Mouse (Mus musculus) monocyte, adult 5-6 weeks (primary cell): Measurements from ENCODE around the gene Farsa. TPM values are rescaled to one million over a fixed set of nuclear protein-coding genes. Genes with fewer than 3 reads are reported as not detected.
"Not testable (repeated sequence)": the region's sequence is repeated elsewhere in the genome, so short reads cannot be mapped to it uniquely, and the experiment has no call there.

Experiments
- ATAC-seq: fragments of 153-309, 156-312 bp; replicated peaks from 2 replicates; pipeline ENCODE4 v1.8.0; 2017; ENCODE audit warnings: mild to moderate bottlenecking; ENCODE audit not compliant: low TSS enrichment, insufficient number of reproducible peaks, severe bottlenecking, poor library complexity, low FRiP score
- total RNA-seq: library from RNA; stranded (forward); fragments of 200-1000, 200-491, 200-594 nt; gene quantifications from 3 replicates; pipeline ENCODE4 v1.2.3, GENCODE M21; 2017

Gene Farsa
- 32.5 to 56.1 TPM (median 35.3 TPM) in 3 replicates for total RNA-seq

DNA sequence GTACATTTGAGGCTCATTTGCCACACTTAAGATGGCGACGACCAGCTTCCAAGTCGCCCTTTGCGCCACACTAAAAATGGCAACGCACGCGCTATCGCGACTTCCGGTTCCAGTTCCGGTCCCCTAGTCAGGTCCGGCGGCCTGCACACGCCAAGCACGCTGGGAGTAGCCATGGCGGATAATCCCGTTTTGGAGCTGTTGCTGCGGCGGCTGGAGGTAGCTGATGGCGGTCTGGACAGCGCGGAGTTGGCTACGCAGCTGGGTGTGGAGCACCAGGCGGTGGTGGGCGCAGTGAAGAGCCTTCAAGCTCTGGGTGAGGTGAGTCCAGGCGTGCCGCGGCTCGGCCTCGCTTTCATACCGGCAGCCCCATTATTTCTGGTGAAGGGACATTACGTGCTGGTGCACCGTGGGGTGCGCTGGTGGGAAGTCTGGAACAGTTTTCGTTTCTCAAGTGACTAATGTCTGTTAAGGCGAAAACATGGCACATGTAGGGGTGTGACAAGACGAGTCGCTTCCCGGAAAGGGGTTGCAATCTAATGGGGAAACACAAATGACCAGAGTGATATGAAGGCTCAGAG lies at the start of gene Farsa:
Farsa (plus strand) TSS at position 126 of the 578 bp plus-strand sequence.
- peak; percentile 98 for ATAC-seq

DNA sequence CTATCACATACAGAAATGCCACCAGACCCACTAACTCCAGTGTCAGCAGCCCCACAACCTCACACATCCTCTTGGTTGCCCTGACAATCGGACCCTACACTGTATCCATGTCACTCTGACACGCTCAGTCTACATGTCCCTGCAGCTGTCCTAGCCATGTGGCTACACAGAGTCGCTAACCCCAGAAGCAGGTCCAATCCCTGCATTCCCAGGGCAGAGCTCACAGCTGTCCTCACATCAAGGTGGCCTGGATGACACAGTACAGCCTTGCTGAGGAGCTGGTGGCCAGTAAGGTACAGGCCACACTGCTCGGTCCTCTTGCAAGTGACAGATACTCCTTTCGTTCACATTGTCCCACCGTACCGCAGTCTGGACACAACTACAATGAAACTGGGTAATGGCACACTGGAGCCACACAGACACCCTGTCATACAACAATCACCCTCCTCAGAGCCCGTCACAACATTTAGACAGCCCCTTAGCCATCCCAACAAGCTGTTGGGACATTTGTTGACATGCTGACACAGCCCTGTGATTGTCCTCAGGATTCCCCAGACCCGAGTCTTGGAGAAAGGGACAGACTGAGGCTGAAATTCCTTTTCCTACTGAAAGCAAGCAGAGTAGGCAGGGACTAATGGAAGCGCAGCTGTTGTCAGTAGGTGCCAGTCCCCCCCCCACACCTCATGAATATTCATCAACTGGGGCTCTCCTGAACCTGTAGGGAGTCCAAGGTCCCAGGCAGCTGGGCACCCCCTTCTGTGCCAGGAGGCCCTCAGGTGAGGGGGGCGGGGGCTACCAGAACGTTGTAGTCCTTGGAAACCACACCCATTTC lies 47.5 kb upstream of the Farsa start:
- no peak for ATAC-seq

DNA sequence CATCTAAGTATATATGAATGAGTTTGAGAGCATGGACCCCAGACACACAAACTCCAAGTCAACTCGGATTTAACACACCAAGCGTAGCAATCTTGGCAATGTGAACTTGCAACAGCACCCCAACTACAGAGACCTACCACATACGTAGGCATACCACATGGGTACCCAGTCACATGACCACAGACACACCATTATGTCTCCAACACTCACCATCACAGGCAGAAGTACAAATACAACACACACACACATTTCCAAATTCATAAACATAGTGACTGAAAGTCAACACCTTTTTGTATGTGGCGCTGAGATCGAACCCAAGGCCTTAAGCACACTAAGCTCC lies 46.9 kb upstream of the Farsa start:
- no peak for ATAC-seq

DNA sequence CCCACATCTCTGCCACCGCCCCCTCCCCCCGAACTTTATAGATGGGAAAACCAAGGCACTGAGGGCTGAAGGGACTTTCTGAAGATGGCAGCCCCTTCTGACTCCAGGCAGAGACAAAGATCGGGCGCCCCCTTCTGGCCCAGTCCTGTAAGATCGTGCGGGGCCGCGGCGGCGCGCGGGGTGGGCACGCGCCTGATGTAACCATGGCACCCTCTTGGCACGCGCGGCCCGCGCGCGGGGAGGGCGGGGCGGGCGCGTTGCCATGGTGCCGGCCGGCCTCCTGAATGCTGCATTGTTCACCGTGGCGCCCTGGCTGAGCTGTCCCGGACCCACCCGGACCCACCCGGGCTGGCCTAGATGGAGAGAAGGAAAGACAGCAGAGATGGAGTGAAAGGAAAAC lies 45.9 kb upstream of the Farsa start:
- peak; percentile 57 for ATAC-seq

DNA sequence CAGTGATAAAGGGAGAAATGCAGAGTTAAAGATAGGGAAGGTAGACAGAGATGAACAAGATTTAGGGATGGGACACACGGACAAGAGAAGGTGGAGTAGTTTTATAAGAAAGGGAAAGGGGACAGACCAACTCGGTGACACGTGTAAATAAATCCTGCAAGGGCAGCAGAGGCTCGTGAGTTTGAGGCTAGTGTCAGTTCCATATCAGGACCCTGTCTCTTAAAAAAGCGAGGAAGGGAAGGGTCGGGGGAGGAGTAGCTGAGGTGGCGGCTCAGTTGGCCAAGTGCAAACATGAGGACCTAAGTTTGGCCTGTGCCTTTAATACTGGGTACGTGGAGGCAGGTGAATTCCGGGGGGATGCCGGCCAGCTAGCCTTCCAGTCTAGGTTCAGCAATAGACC lies 45.5 kb upstream of the Farsa start:
- no peak for ATAC-seq

DNA sequence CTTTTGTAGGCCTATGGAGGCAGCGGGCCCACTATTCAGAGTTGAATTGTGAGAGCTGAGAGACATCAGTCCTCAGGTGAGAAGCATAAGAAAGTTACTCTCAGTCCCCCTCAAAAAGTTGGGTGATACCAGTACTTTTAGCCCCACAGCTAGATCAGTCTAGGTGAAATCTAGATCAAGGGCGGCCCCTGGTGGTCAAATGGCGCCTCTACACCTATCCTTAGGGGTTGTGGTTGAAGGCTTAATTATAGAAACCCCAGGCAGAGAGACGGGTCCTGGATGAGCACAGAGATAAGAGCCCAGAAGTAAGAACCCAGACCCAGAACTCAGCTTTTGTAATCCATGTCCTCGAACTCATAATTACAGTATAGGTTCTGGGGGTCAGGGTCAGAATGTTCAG lies 43.7 kb upstream of the Farsa start:
- ATAC-seq: peak; percentile 46

DNA sequence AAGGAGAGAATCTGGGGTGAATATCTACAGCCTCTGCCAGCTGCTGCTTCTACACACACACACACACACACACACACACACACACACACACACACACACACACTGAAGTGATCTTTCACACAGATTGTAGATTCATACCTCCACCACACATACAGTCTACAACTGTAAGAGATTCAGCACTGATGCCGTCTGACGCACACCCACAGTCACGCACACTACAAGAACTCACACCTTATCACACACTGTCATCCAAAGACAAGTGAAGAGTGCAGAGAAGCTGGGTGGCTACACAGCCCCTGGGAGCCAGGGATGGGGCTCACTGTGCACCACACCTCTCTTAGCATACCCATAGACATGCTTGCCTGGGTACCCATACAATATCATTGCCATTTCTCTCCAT lies 43.0 kb upstream of the Farsa start:
- ATAC-seq: no peak

DNA sequence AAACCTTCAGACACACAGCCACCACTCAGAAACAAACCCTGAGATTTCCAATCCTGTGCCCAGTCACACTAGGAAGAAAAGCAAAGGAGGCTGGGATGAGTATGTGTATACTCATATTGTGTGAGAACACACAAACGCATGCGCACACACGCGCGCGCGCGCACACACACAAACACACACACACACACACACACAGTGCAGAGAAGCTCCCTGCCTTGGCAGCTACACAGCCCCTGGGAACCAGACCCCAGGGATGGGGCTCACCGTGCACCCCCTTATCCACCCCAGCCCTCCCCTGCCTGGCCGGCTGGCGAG lies 42.6 kb upstream of the Farsa start:
- ATAC-seq: no peak

DNA sequence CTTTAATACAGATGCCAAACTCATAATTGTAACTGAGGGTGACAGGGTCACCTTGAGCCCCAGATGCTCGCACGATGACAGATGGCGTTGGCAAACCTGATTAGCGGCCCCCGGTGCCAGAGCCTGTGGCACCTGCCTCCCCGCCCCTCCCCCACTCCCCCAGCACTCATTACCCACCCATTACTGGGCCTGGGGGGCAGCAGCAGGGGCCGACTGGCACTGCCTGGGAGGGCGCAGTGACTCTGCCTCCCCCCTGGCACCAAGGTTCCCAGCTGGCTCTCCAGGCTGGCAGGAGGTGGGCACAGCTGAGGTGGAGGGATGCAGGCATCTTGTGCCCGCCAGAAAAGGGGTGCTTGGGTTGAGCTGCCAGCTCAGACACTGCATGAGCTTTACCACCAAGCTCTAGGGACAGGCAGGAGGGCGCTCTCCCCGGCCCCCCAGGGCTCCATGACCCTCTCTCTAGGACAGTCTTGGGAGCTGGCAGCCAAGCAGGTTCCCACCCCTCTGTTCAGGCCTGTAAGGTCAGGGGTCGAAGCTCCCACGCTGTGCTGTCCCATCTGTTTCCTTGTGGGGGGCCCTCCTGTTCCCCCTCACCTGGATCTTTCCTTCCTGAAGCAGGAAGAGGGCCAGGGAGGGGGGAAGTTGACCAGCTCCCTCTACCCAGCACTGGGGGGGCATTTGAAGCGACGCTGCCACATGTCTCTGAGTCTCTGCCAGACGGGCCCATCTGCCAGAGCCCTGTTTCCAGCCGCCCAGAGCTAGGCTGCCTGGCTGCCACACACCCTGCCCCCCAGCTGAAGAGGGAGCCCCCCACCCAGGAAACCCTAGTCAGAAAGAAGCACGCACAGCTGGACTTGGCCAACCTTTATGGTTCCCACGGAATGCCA lies 42.0 kb upstream of the Farsa start:
- no peak for ATAC-seq

DNA sequence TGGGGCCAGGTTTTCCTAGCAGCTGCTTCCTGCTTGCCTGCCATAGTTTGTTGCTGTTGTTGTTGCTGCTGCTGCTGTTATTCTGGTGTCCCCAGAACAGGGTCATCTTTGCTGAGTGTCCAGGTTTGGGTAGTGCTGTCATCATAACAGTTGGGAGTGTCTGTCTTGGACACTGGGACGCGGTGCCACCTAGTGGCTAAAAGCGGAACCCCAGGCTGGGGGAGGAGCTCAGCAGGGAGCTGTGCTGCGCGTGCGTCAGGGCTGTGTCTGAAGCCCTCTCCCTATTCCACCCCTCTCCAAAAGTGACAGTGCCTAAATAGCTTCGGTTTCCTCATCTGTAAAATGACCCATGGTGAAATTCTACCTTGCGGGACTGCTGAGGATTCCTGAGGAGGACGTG lies 41.2 kb upstream of the Farsa start:
- peak; percentile 87 for ATAC-seq

DNA sequence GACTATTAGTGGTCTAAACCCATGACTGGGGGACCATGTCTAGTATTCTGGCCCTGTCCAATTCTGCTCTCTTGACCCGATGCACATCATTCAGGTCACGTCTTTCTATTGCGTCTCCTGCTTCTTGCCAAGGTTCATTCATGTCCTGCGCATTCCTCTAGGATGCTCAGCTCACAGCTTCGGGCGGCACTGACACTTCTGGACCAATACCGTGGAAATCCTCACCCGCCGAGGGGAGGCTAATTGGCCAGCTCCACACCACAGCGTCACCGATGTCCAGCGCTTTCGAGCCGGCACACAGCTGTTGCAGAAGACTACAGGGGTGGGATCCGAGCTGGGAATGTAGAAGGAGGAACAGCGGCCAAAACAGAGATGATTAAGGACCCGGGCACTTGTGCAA lies 40.7 kb upstream of the Farsa start:
- no peak for ATAC-seq

DNA sequence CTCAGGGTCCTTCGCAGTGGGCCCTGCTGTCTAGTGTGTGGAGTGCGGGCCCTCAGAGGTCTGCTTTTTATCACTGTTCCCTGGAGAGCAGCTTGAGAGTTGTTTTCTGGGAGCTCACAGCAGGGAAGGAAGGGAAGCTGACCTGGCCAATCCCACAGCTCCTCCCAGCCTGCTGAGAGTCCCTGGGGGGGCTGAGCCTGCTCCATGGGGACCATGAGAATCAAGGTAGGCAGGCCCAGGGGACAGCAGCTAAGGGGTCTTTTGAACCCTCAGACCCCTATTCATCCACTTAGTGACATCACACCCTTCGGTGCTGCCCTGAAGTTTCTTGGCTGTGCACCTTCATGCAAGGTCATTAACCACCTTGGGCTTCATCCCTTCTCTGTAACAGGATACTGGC lies 34.1 kb upstream of the Farsa start, which contains the start of gene Dand5:
Dand5 (minus strand) TSS at position 101 of the 400 bp plus-strand sequence.
- ATAC-seq: no peak

DNA sequence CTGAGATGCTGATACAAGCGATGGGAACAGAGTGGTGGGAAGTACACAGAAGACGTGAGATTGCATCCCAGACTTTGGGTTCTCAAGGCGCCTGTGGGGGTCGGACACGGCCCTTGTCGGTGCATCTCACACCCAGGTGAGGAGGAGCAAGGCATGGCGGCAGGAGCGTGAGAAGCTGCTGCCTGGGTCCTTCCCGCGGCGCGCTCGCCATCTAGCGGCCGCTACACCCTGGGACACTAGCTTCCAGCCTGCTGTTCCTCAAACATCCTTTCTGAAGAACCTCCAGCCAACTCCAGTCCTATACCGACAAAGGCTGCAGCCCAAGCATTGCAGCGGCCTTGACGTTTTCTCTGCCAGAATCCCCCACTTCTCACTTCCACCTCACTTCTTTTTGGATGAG lies 33.1 kb upstream of the Farsa start:
- ATAC-seq: peak; percentile 72

DNA sequence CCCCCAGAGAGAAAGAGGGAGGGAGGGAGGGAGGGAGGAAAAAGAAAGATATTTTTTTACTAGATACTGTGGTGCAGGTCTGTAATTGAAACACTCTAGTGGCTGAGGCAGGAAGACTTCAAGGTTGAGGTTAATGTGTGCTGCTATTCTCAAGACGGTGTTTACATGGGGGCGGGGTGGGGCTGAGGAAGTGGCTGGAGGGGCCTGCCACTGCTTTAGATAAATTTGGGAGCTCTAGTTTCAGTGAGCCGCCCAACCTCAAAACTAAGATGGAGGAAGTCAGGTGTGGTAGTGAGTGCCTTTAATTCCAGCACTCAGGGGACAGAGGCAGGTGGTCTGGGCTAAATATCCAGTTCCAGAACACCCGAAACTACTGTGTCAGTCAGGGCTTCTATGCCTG lies 31.2 kb upstream of the Farsa start:
- no peak for ATAC-seq

DNA sequence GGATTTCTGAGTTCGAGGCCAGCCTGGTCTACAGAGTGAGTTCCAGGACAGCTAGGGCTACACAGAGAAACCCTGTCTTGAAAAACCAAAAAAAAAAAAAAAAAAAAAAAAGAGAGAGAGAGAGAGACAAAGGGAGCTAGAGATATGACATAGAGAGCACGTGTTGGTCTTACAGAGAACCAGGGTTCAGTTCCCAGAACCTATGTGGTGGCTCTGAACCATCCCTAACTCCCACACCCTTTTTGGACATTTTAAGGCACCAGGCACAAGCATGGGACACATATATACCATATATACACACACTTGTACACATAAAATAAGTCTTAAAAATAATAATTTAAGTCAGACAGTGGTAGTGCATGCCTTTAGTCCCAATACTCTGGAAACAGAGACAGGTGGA lies 30.3 kb upstream of the Farsa start:
- not testable (repeated sequence) for ATAC-seq

DNA sequence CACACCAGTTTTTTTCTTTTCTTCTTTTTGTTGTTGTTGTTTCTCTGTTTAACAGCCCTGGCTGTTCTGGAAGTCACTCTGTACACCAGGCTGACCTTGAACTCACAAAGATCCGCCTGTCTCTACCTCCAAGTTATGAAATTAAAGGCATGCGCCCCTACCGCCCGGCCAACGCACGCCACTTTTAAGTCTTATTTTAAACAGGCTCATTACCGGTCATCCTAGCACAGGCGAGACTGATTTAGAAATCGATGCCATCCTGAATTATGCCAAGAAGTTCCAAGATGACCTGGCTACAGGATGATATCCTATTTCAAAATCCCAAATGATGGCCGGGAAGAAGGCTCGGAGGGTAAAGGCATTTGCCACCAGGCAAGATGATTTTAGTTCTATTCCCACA lies 25.3 kb upstream of the Farsa start, which contains the start of gene Gadd45gip1:
Gadd45gip1 (plus strand) TSS at position 33 of the 400 bp plus-strand sequence.
- ATAC-seq: peak; percentile 84

DNA sequence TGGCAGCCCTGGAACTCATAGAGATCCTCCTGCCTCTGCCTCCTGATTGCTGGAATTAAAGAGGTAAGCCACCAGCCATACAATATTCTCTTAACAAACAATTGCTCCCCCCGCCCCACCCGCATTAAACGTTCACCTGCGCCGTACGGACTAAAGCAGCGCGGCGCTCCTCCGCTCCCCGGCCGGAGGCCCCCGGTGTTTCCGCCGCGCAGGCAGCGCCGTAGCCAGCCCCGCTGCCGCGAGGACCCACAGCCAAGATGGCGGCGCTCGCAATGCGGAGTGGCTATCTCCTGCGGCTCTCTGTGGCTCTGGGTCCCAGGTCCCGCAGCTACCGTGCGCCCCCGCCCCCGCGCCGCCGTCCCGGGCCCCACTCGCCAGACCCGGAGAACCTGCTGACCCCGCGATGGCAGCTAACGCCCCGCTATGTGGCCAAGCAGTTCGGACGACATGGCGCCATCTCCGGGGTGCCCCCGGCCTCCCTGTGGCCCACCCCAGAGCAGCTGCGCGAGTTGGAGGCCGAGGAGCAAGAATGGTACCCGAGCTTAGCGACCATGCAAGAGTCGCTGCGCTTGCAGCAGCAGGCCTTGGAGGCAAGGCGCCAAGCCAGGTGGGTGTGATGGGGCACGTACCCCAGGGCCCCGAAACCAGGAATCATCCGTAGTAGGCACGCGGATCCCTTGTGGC lies 24.6 kb upstream of the Farsa start:
- ATAC-seq: peak; percentile 61

DNA sequence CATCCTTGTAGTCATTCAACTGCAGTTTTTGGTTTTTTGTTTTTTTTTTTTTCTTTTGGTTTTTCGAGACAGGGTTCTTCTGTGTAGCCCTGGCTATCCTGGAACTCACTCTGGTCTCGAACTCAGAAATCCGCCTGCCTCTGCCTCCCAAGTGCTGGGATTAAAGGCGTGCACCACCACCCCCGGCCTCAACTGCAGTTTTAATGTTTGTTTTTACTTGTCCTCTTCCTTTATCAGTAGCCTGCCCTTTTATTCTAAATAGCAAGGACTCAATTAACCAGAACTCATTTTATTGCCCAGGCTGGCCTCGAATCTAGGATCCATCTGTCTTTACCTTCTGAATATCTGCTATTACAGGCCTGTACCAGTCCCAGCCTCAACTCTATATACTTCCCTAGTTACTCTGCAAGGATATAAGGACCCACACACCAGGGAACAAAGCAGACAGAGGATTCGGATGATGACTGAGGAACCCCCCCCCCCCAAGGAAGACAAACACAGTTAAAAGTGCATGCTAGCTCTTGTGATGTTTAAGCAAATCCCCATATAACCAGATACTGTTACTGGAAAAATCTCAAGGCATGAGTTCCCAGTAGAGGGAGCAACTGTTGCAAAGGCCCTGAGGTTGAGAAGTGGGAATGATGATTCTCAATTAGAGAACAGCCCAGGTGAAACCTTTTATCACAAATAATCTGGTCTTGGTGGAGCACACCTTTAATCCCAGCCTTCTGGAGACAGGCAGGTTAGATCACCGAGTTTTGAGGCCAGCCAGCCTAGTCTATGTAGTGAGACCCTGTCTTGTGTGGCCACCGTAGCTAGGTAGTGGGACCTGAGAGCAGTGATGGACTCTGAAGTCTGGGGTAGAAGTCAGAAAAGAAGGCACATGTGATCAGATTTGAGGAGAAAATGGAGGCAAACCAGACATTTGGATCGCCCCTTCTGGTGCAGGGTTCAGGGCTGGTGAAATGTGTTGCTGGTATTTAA lies 23.7 kb upstream of the Farsa start:
- no peak for ATAC-seq
